Mouse (Mus musculus): ENCODE data around the gene Rab5if. TPM values are rescaled to one million over a fixed set of nuclear protein-coding genes. Genes with fewer than 3 reads are reported as not detected.
A peak's percentile ranks its signal among the peaks of the same experiment; 100 is the strongest.
"Not testable (repeated sequence)": the region's sequence is repeated elsewhere in the genome, so short reads cannot be mapped to it uniquely, and the experiment has no call there.

Gene Rab5if
- polyA plus RNA-seq (2014; fragmentation: Nextera tagmentation; extraction: Ambion mirVana), result 172 and 181 TPM in 2 replicates

- WGBS, result 2% methylated on average over 59 of the region's 98 CpGs
- Histone ChIP-seq H3K4me2 (ENCODE audit: low read depth, low read length) (peak within 1 kb of the TSS; percentile 79), H3K4me3 (ENCODE audit: low read depth, low read length) (peak within 1 kb of the TSS; percentile 69), H3K36me3 (ENCODE audit: control insufficient read depth, insufficient read depth, low read length) (peaks cover 36% of the 10 kb centered on the region; the same call in 1 of the 2 replicates), H3K27ac (replicated peaks; ENCODE audit: low read depth, low read length) (peak within 1 kb of the TSS; percentile 93), H3K27me3 (replicated peaks; ENCODE audit: control insufficient read depth, insufficient read depth, low read length) (no peaks in the 10 kb centered on the region), H3K9me3 (ENCODE audit: control insufficient read depth, low read length) (no peaks in the 10 kb centered on the region), H3K9ac (ENCODE audit: low read depth, low read length) (peak within 1 kb of the TSS; percentile 82), H3K4me1 (ENCODE audit: control insufficient read depth, insufficient read depth, low read length) (peaks cover 11% of the 10 kb centered on the region)
- peak; percentile 98 for ATAC-seq (ENCODE audit: low read depth)
- peak; percentile 98 for DNase-seq (ENCODE audit: low spot score)
These were observed at the start of gene Rab5if for GRCm38 (mm10) chr2:156862772-156863486. Rab5if (plus strand) TSS chr2:156863128.

- Histone ChIP-seq H3K36me3 (ENCODE audit: control insufficient read depth, insufficient read depth, low read length) (no peaks in the 10 kb centered on the region), H3K9ac (ENCODE audit: low read depth, low read length) (no peak overlapping the region), H3K27me3 (replicated peaks; ENCODE audit: control insufficient read depth, insufficient read depth, low read length) (no peaks in the 10 kb centered on the region), H3K9me3 (ENCODE audit: control insufficient read depth, low read length) (no peaks in the 10 kb centered on the region), H3K4me1 (ENCODE audit: control insufficient read depth, insufficient read depth, low read length) (0 out of 2 replicates have a peak, but pooled peaks cover 3% of the 10 kb centered on the region), H3K27ac (replicated peaks; ENCODE audit: low read depth, low read length) (peak overlapping the region; percentile 1; the same call in 1 of the 2 replicates), H3K4me3 (ENCODE audit: low read depth, low read length) (no peak overlapping the region), H3K4me2 (ENCODE audit: low read depth, low read length) (no peak overlapping the region)
- DNase-seq (ENCODE audit: low spot score), result peak; percentile 72
- peak; percentile 60; the same call in 1 of the 2 replicates for ATAC-seq (ENCODE audit: low read depth)
- WGBS, result 13% methylated on average over 8 of the region's 8 CpGs
These were observed 48.6 kb upstream of the Rab5if start for GRCm38 (mm10) chr2:156814344-156814801.

GRCm38 (mm10) chr2:156814893-156815292, 48.0 kb upstream of the Rab5if start:
- Histone ChIP-seq H3K9ac (ENCODE audit: low read depth, low read length) (no peak overlapping the region), H3K27ac (replicated peaks; ENCODE audit: low read depth, low read length) (0 out of 2 replicates have a peak overlapping the region, but pooled peaks have one; percentile 1), H3K27me3 (replicated peaks; ENCODE audit: control insufficient read depth, insufficient read depth, low read length) (no peaks in the 10 kb centered on the region), H3K4me3 (ENCODE audit: low read depth, low read length) (no peak overlapping the region), H3K36me3 (ENCODE audit: control insufficient read depth, insufficient read depth, low read length) (no peaks in the 10 kb centered on the region), H3K4me1 (ENCODE audit: control insufficient read depth, insufficient read depth, low read length) (0 out of 2 replicates have a peak, but pooled peaks cover 3% of the 10 kb centered on the region), H3K4me2 (ENCODE audit: low read depth, low read length) (no peak overlapping the region), H3K9me3 (ENCODE audit: control insufficient read depth, low read length) (no peaks in the 10 kb centered on the region)
- DNase-seq (ENCODE audit: low spot score) (no peak), ATAC-seq (ENCODE audit: low read depth) (no peak)
- WGBS, result 26% methylated on average over 5 of the region's 5 CpGs

GRCm38 (mm10) chr2:156815412-156815811, 47.5 kb upstream of the Rab5if start:
- no peak overlapping the region for H3K27ac ChIP-seq (replicated peaks; ENCODE audit: low read depth, low read length)
- ATAC-seq (ENCODE audit: low read depth) (no peak), DNase-seq (ENCODE audit: low spot score) (no peak)
- H3K4me3 ChIP-seq (ENCODE audit: low read depth, low read length), result no peak overlapping the region
- no peaks in the 10 kb centered on the region for H3K9me3 ChIP-seq (ENCODE audit: control insufficient read depth, low read length)
- no peak overlapping the region for H3K9ac ChIP-seq (ENCODE audit: low read depth, low read length)
- H3K4me1 ChIP-seq (ENCODE audit: control insufficient read depth, insufficient read depth, low read length), result 0 out of 2 replicates have a peak, but pooled peaks cover 3% of the 10 kb centered on the region
- H3K36me3 ChIP-seq (ENCODE audit: control insufficient read depth, insufficient read depth, low read length), result no peaks in the 10 kb centered on the region
- WGBS, result 62% methylated on average over 3 of the region's 3 CpGs
- H3K27me3 ChIP-seq (replicated peaks; ENCODE audit: control insufficient read depth, insufficient read depth, low read length), result no peaks in the 10 kb centered on the region
- H3K4me2 ChIP-seq (ENCODE audit: low read depth, low read length), result no peak overlapping the region

GRCm38 (mm10) chr2:156816116-156816515, 46.8 kb upstream of the Rab5if start:
- no peak overlapping the region for H3K4me3 ChIP-seq (ENCODE audit: low read depth, low read length)
- H3K4me2 ChIP-seq (ENCODE audit: low read depth, low read length), result no peak overlapping the region
- WGBS, result 57% methylated on average over 1 of the region's 1 CpGs
- no peaks in the 10 kb centered on the region for H3K27me3 ChIP-seq (replicated peaks; ENCODE audit: control insufficient read depth, insufficient read depth, low read length)
- 0 out of 2 replicates have a peak, but pooled peaks cover 3% of the 10 kb centered on the region for H3K4me1 ChIP-seq (ENCODE audit: control insufficient read depth, insufficient read depth, low read length)
- no peaks in the 10 kb centered on the region for H3K9me3 ChIP-seq (ENCODE audit: control insufficient read depth, low read length)
- ATAC-seq (ENCODE audit: low read depth) (no peak), DNase-seq (ENCODE audit: low spot score) (no peak)
- no peaks in the 10 kb centered on the region for H3K36me3 ChIP-seq (ENCODE audit: control insufficient read depth, insufficient read depth, low read length)
- no peak overlapping the region for H3K9ac ChIP-seq (ENCODE audit: low read depth, low read length)
- H3K27ac ChIP-seq (replicated peaks; ENCODE audit: low read depth, low read length), result no peak overlapping the region

GRCm38 (mm10) chr2:156825128-156825527, 37.8 kb upstream of the Rab5if start:
- not testable (repeated sequence) for H3K27me3 ChIP-seq (replicated peaks; ENCODE audit: control insufficient read depth, insufficient read depth, low read length); H3K9ac ChIP-seq (ENCODE audit: low read depth, low read length); H3K36me3 ChIP-seq (ENCODE audit: control insufficient read depth, insufficient read depth, low read length); H3K9me3 ChIP-seq (ENCODE audit: control insufficient read depth, low read length); H3K27ac ChIP-seq (replicated peaks; ENCODE audit: low read depth, low read length); H3K4me2 ChIP-seq (ENCODE audit: low read depth, low read length); ATAC-seq (ENCODE audit: low read depth); H3K4me1 ChIP-seq (ENCODE audit: control insufficient read depth, insufficient read depth, low read length); H3K4me3 ChIP-seq (ENCODE audit: low read depth, low read length); DNase-seq (ENCODE audit: low spot score)
- 85% methylated on average over 6 of the region's 6 CpGs for WGBS

GRCm38 (mm10) chr2:156834336-156834735, 28.6 kb upstream of the Rab5if start:
- DNase-seq (ENCODE audit: low spot score) (no peak), ATAC-seq (ENCODE audit: low read depth) (no peak)
- no peaks in the 10 kb centered on the region for H3K4me1 ChIP-seq (ENCODE audit: control insufficient read depth, insufficient read depth, low read length)
- H3K9ac ChIP-seq (ENCODE audit: low read depth, low read length), result no peak overlapping the region
- H3K4me2 ChIP-seq (ENCODE audit: low read depth, low read length), result no peak overlapping the region
- no peak overlapping the region for H3K27ac ChIP-seq (replicated peaks; ENCODE audit: low read depth, low read length)
- H3K4me3 ChIP-seq (ENCODE audit: low read depth, low read length), result no peak overlapping the region
- H3K36me3 ChIP-seq (ENCODE audit: control insufficient read depth, insufficient read depth, low read length), result peaks cover 77% of the 10 kb centered on the region
- no peaks in the 10 kb centered on the region for H3K27me3 ChIP-seq (replicated peaks; ENCODE audit: control insufficient read depth, insufficient read depth, low read length)
- 97% methylated on average over 11 of the region's 11 CpGs for WGBS
- peaks cover 34% of the 10 kb centered on the region for H3K9me3 ChIP-seq (ENCODE audit: control insufficient read depth, low read length)

GRCm38 (mm10) chr2:156838839-156839238, 24.1 kb upstream of the Rab5if start:
- Histone ChIP-seq H3K9me3 (ENCODE audit: control insufficient read depth, low read length) (no peaks in the 10 kb centered on the region), H3K36me3 (ENCODE audit: control insufficient read depth, insufficient read depth, low read length) (peaks cover 34% of the 10 kb centered on the region), H3K27me3 (replicated peaks; ENCODE audit: control insufficient read depth, insufficient read depth, low read length) (no peaks in the 10 kb centered on the region), H3K4me2 (ENCODE audit: low read depth, low read length) (peak overlapping the region; percentile 61), H3K27ac (replicated peaks; ENCODE audit: low read depth, low read length) (peak overlapping the region; percentile 91), H3K4me1 (ENCODE audit: control insufficient read depth, insufficient read depth, low read length) (peaks cover 19% of the 10 kb centered on the region), H3K4me3 (ENCODE audit: low read depth, low read length) (peak overlapping the region; percentile 91), H3K9ac (ENCODE audit: low read depth, low read length) (peak overlapping the region; percentile 95)
- ATAC-seq (ENCODE audit: low read depth) (no peak), DNase-seq (ENCODE audit: low spot score) (no peak)
- WGBS, result 55% methylated on average over 6 of the region's 6 CpGs

Measured in embryonic facial prominence, embryonic 14.5 days (tissue).